Mouse (Mus musculus) heart, adult 2 months (tissue): ENCODE results near the gene Vmn1r201.

Source experiments
- CTCF ChIP-seq: fragments of 200-600 bp; IDR thresholded peaks from 2 replicates; pipeline ENCODE4 v1.8.1; 2022; ENCODE audit warnings: antibody characterized with exemption, mild to moderate bottlenecking, moderate library complexity
- EP300 ChIP-seq: fragments of 200-500 bp; IDR thresholded peaks from 2 replicates; pipeline ENCODE4 v1.6.1; 2011; ENCODE audit warnings: low read depth, low read length, control low read depth; ENCODE audit not compliant: insufficient read depth
- POLR2A ChIP-seq: fragments of 200-500 bp; IDR thresholded peaks from 2 replicates; pipeline ENCODE4 v1.6.1; 2011; ENCODE audit warnings: mild to moderate bottlenecking, low read depth, low read length, control low read depth; ENCODE audit not compliant: insufficient read depth

- TF ChIP-seq CTCF (no peak), EP300 (no peak), POLR2A (no peak)
These were observed 30.7 kb downstream of the Vmn1r201 start for GRCm38 (mm10) chr13:22502431-22502830.
